Mouse (Mus musculus) Patski (cell line): ENCODE results near the gene Sema3b. TPM values are rescaled to one million over a fixed set of nuclear protein-coding genes. Genes with fewer than 3 reads are reported as not detected.
"Not testable (repeated sequence)": the region's sequence is repeated elsewhere in the genome, so short reads cannot be mapped to it uniquely, and the experiment has no call there.

Experiments
- ATAC-seq: fragments of 100-300 bp; one replicate; pipeline ENCODE4 v1.8.0; 2021
- CTCF ChIA-PET: fragments of 350-600 bp; sonication (Branson Sonifier 250); formaldehyde crosslinking; loops from one replicate; lab custom pipeline; 2022; ENCODE audit warnings: inconsistent platforms; lab: Charles Lee
- POLR2A ChIA-PET: fragments of 350-600 bp; sonication (Branson Sonifier 250); formaldehyde crosslinking; loops from one replicate; lab custom pipeline; 2022; ENCODE audit warnings: antibody characterized with exemption, inconsistent platforms; lab: Charles Lee
- DNase-seq: peaks from one replicate; pipeline ENCODE4 v3.0.0-alpha.2; 2011; ENCODE audit warnings: low read depth, low spot score
- H3K27me3 ChIP-seq: fragments of 371-371 bp; one replicate; pipeline ENCODE4 v1.5.1; 2021
- CTCF ChIP-seq: fragments of 100-300 bp; IDR thresholded peaks from one replicate; pipeline ENCODE4 v1.5.1; 2021
- in situ Hi-C: fragments of 300-500 bp; cut with MboI; formaldehyde crosslinking; loops from 3 replicates; pipeline ENCODE4 v1.11.1; 2018; ENCODE audit warnings: low pct_unique_long_range_greater_than_20kb, mixed read lengths
- polyA plus RNA-seq: library from polyadenylated mRNA; unstranded; gene quantifications from one replicate; pipeline ENCODE4 v1.2.3, GENCODE M21; 2021

Sema3b gene
- polyA plus RNA-seq, 1 experiment from 2014 or later, result 39.1 TPM

DNA sequence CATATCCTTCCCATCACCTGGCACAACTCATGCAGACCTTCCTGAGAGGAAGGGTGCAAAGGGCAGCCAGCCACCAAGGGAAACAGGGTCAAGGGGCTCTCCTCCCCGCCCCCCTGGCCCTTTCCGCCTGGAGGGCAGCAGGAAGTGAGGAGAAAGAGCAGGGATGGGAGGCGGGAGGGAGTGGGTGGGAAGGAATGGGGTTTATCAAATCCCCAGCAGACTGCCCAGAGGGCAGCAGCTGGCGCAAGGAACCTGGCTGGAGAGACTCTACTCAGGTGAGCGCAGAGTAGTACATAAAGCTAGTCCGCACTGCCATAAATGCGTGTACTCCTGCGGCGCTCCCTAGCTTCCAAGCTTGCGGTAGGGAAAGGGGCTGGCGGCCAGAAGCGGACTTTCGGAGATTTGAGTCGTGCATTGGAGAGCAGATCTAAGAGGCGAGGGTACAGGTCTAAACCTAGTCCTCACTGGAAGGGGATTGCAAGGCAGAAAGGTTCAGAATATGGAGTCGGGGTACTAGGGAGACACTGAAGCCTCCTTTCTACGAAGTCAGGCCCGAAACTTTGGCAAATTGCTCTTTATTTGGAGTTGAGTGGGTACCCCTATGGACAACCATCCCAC is 41.2 kb downstream of the Sema3b start, which contains the start of gene Hyal2:
TSS of gene Hyal2 (plus strand) at position 244 of the 618 bp plus-strand sequence.
- CTCF ChIA-PET, result interaction anchor here (2.2 to 4.3 kb wide), 3 partner anchors 11 to 78 kb away, joined by 8 to 19 read pairs (median 8); partner anchors contain the start of genes Hyal3 and Naa80
- DNase-seq (no peak), ATAC-seq (no peak)
- in situ Hi-C loops, result no loop called here
- POLR2A ChIA-PET, result interaction anchor here (0.9 to 1.0 kb wide), 2 partner anchors 13 to 73 kb away, joined by 3 to 5 read pairs; no protein-coding TSS in a partner anchor
- no peaks in the 10 kb centered on the region for H3K27me3 ChIP-seq
- no peak for TF ChIP-seq CTCF

DNA sequence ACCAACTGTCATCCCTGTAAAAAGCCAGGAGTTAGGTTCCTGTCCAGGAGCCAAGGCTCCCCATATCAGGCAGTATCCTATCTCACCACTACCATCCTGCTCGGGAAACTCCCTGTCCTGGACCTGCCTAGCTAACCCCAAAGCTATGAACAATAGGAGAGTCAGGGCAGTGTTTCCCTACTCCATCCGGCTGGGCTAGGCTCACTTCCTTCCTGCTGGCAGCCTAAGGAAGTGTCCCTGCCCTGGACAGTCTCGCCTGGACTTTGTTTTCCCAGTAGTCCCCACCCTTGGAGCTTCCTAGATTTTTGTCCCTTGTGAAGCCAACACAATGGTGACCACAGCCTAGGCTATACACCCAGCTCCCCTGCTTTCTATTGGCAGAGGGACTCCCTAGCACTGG is 42.2 kb downstream of the Sema3b start:
- in situ Hi-C loops, result no loop called here
- no peaks in the 10 kb centered on the region for H3K27me3 ChIP-seq
- DNase-seq (no peak), ATAC-seq (no peak)
- POLR2A ChIA-PET, result interaction anchor here (0.8 to 1.3 kb wide), 2 partner anchors 22 to 700 kb away, joined by 3 to 4 read pairs; no protein-coding TSS in a partner anchor
- CTCF ChIA-PET, result interaction anchor here (0.7 to 2.5 kb wide), 5 partner anchors 10 to 78 kb away, joined by 3 to 9 read pairs (median 3); partner anchors contain the start of genes Hyal3 and Naa80
- no peak for TF ChIP-seq CTCF

DNA sequence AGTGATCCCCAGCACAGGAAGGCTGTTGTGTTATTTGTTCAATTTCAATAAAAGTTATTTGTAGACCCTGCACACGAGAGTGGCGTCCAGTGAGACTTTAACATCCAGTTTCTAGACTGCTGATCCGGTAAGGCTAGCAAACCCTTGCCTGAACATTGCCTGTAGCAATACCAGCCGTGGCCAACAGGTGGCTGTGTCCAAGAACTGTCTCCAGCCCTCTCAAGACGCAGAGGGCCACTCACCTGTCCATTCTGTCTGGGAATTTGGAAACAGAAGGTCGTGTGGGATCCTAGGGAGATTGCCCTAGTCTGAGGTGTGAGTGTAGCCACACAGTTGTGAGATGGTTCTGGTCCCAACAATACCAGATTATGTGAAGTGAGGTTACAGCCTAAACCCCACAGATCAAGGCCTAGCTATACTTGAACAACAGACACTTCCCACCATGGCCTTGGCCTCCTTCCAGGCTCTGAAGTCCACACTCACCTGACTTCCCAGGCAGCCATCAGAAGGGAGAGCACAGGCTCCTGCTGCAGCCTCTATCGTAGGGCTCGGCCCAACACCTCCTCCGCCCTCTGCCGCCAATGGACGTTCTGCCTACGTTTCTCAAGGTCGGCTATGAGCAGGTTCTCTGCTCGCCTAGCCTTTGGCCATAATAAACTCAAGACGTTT is 42.9 kb downstream of the Sema3b start:
- ATAC-seq, result no peak
- ChIA-PET POLR2A (interaction anchor here (1.3 kb wide), 1 partner anchor 23 kb away, joined by 3 read pairs; no protein-coding TSS in a partner anchor), CTCF (interaction anchor here (0.7 to 2.5 kb wide), 11 partner anchors 9 to 79 kb away, joined by 3 to 9 read pairs (median 3); partner anchors contain the start of genes Hyal1, Hyal3 and Naa80)
- H3K27me3 ChIP-seq, result no peaks in the 10 kb centered on the region
- in situ Hi-C loops, result no loop called here
- no peak for TF ChIP-seq CTCF
- no peak for DNase-seq

DNA sequence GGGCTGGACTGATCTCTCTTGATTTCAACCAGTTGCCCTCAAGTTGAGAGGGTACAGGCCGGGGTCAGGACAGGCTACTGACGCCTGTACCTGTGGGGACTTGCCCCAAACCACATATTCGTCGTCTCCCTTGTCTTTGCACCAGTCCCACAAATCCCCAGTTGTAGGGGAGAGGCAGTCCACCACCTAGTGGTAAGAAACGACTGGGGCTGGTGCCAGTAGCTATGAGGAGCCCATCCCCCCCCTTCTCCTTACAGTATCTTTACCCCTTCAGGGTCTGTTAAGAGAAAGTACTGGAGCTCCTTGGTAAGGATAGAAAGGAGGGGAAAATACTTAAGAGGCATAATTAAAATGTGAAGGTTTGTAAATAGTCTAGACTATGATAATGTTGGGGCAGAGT is 43.5 kb downstream of the Sema3b start:
- POLR2A ChIA-PET, result interaction anchor here (1.1 kb wide), 1 partner anchor 79 kb away, joined by 3 read pairs; no protein-coding TSS in a partner anchor
- in situ Hi-C loops, DNase-seq, ATAC-seq, H3K27me3 ChIP-seq: not testable (repeated sequence)
- CTCF ChIA-PET, result interaction anchor here (0.8 to 2.5 kb wide), 8 partner anchors 9 to 79 kb away, joined by 3 to 9 read pairs (median 4); partner anchors contain the start of genes Hyal1, Hyal3 and Naa80

DNA sequence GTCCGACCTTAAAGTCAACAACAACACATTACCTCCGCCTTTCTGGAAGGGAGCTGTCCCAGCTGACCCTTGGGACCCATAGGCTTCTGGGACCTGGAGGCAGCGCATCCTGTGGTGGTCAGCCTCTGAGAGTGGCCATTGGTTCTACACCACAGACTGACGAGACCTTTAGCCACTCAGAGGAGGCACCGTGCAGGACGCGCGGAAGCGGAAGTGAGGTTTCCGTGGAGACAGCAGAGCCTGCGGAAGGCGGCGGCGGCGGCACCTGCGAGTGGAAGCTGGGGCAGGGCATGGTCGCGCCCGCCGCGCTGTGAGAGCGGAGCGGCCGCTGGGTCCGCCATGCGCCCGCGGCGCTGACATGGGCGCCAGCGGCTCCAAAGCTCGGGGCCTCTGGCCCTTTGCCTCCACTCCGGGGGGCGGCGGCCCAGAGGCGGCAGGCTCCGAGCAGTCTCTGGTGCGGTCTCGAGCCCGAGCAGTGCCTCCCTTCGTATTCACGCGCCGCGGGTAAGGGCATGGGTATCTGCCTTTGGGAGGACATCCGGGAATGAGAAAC is 45.9 kb downstream of the Sema3b start, which contains the start of gene Tusc2:
TSS of gene Tusc2 (plus strand) at position 227 of the 553 bp plus-strand sequence.
- DNase-seq, result no peak
- TF ChIP-seq CTCF, result no peak
- ATAC-seq, result peak; percentile 99
- no peaks in the 10 kb centered on the region for H3K27me3 ChIP-seq
- ChIA-PET POLR2A (interaction anchor here (0.6 to 2.6 kb wide), 4 partner anchors 9 to 69 kb away, joined by 3 to 9 read pairs (median 5); partner anchors contain the start of gene Hyal3), CTCF (no interaction called here)
- in situ Hi-C loops, result no loop called here

DNA sequence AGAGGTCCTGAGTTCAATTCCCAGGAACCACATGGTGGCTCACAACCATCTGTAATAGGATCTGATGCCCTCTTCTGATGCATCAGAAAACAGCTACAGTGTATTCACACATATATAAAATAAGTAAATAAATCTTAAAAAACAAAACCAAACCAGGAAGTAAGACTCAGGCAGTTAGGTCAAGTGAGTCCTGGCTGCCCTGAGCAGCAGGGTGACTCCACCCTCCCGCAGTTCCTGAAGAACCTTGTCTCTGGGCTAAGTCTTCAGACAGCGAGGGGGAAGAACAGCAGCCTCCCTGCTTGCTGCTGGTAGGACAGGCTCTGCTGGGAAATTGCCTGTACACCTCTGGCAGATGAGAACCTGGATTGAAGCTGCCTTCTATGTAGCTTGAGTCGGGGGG is 52.7 kb downstream of the Sema3b start:
- in situ Hi-C loops, result no loop called here
- ChIA-PET POLR2A (interaction anchor here (0.8 to 1.4 kb wide), 3 partner anchors 9 to 74 kb away, joined by 4 read pairs; partner anchors contain the start of genes Cyb561d2 and Nprl2), CTCF (interaction anchor here (1.1 to 1.9 kb wide), 3 partner anchors 11 to 89 kb away, joined by 3 to 8 read pairs (median 3); partner anchors contain the start of gene Hyal2)
- no peaks in the 10 kb centered on the region for H3K27me3 ChIP-seq
- ATAC-seq (no peak), DNase-seq (no peak)
- no peak for TF ChIP-seq CTCF

DNA sequence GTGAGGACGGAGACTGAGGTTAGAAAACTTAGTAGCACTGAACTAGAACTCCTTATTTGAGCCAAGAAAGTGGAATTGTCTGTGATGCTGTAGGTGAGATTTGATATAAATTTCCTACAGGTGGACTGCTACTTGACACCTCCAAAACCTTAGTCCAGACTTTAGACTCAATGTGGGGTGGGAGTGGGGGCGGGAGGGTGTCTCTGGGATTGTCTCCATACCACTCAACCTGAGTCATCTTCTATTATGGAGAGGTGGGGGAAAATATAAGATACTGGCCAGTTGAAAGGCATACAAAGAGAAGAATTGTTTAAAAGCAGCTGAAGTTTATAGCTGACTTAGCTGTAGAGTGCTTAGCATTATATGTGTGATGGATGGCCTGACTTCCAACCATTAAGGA is 53.3 kb downstream of the Sema3b start:
- no peak for ATAC-seq
- in situ Hi-C loops, result no loop called here
- TF ChIP-seq CTCF, result no peak
- POLR2A ChIA-PET, result interaction anchor here (0.8 to 1.4 kb wide), 4 partner anchors 8 to 14 kb away, joined by 4 to 5 read pairs (median 4); partner anchors contain the start of genes Cyb561d2 and Nprl2
- DNase-seq, result no peak
- no peaks in the 10 kb centered on the region for H3K27me3 ChIP-seq
- CTCF ChIA-PET, result interaction anchor here (1.1 to 1.9 kb wide), 3 partner anchors 11 to 90 kb away, joined by 3 to 8 read pairs (median 3); partner anchors contain the start of gene Hyal2

DNA sequence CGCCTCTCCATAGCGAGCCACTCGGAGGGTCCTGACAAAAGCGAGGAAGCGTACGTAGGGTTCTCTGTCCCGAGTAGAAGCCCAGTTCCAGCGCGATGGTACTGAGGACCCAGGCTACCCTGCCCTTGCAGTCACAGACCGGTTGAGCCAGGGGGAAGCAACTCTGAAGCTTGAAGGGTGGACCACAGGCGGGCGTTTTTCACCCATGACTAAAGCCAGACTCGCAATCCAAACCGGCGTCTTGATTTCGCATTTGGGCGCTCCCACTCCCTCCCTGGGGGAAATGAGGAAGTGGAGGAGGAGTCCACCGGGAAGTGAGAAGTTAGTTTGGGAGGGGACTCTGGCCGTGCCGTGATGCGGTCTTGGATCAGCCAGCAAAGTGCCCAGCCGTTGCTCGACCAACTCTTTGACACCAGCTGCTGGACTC is 54.0 kb downstream of the Sema3b start:
- POLR2A ChIA-PET, result interaction anchor here (1.1 to 2.7 kb wide), 5 partner anchors 8 to 32 kb away, joined by 3 to 10 read pairs (median 5); partner anchors contain the start of genes Cyb561d2, Ifrd2, Nprl2 and Tusc2
- in situ Hi-C loops, result no loop called here
- no peak for TF ChIP-seq CTCF
- DNase-seq, result no peak
- CTCF ChIA-PET, result interaction anchor here (1.4 kb wide), 1 partner anchor 90 kb away, joined by 3 read pairs; no protein-coding TSS in a partner anchor
- H3K27me3 ChIP-seq, result no peaks in the 10 kb centered on the region
- peak; percentile 27 for ATAC-seq

DNA sequence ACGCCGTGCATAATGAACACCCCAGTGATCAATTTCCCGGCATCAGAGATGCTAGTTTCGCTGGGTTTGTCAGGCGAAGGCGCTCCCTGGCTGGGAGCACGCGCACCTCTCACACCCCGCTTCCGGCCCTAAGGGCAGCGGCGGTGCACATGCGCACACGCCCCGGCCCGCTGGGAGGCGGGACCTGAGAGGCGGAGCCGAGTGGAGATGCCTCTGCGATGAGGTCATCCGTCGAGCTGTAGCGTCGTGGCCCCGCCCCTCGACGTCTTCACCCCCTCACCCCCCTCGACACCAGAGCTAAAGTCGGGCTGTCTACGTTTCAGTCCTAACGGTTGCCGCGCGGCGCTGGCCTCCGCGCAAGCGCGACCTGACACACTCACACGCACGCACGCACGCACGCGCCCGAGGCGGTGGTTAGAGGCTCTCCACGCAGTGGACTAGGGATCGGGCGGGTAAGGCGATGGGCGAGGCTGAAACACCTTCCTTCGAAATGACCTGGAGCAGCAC is 54.7 kb downstream of the Sema3b start:
- in situ Hi-C loops, result no loop called here
- DNase-seq (peak; percentile 88), ATAC-seq (peak; percentile 74)
- CTCF ChIA-PET, result no interaction called here
- no peak for TF ChIP-seq CTCF
- no peaks in the 10 kb centered on the region for H3K27me3 ChIP-seq
- POLR2A ChIA-PET, result interaction anchor here (0.7 to 2.7 kb wide), 7 partner anchors 8 to 256 kb away, joined by 3 to 10 read pairs (median 5); partner anchors contain the start of genes Cyb561d2, Ifrd2, Nprl2 and Tusc2
